Mouse (Mus musculus) induced T-regulatory cell, adult 2 months (primary cell): ENCODE measurements around the gene Myh6.
"Not testable (repeated sequence)": the region's sequence is repeated elsewhere in the genome, so short reads cannot be mapped to it uniquely, and the experiment has no call there.

ENCODE experiments used
- DNase-seq: peaks from one replicate; pipeline ENCODE4 v3.0.0-alpha.2; 2012; ENCODE audit warnings: low read depth

The Myh6 gene

DNA sequence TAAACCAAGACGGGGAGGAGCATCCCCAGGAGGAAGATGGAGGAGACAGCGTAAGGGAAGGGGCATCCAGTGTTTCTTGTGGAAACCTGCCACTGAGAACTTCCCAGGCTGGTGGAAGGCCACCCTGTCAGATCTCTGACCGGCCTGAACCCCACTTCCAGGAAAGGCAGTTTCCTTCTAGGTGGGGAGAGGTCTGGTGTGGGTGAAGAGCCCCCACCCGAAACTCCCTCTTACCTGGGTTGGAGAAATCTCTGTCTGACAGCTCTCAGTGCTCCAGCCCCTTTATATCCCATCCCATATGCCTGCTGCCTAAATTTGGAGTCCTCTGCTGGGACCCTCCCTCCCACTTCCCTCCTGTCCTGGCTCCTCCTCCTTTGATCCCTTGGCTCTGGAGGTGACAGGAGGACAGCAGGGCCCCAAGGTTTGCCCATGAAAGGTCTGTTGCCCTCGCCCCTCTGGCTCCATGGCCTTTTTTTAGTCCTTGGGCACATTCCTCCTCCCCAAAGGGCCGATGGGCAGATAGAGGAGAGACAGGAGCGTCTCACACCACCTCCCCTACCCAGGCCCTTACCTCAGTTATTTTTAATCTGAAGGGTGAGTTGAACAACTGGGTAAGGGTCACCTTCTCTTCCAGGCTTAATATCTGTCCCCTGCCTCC is at the start of gene Myh6:
Gene Myh6, minus strand, starts transcription at position 608 of the 658 bp plus-strand sequence.
- DNase-seq: no peak

DNA sequence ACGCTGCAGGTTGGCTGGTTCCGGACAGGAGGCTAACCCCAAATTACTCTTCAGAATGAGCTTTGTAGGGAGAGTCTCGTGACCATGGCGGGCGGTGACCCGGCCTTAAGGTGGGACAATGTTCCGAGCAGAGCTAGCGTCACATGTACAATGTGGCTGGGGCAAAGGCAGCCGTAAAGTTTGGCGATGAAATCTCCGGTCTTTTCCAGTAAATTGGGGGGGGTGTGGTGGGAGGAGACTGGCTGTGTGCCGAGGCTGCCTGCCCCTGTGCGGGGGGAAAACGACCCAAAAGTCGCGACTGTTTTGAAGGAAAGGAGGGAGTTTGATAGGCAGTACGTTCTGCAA is 49.0 kb upstream of the Myh6 start:
- no peak for DNase-seq

DNA sequence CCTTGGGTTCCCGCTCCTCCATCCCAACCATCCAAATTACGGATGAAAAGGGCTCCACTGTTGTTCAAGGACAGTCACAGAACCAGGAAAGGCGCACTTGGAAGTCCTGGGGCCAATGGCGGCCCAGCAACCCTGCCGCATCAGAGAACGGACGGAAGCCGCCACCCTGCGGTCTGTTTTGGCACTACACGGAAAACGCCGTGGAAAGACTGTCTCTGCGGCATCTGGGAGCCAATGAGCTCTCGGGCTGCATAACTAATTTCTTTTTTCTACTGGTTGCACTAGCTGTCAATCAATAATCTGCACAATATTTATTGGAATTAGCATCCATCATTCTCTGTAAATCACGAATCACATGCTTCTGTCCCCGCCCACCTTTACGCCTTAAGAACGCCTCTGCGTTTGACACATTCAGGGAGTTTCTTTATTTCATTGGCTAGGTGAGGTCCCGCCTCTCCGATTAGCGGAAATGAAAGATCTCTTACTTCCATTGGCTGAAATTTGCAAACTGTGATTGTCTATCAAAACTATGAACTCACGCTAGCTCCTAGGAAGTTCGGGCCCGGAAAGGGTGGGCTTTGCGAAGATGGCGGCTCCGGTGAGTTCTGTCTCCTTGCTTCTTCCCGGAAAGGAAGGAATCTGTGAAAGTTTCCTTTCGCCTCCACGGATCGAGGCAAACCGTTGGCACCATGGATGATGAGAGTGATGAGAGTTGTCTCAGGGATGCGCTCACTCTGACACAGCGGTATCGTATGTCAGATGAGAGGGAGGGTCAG is 48.5 kb upstream of the Myh6 start, which contains the start of gene Ngdn:
Gene Ngdn, plus strand, starts transcription at position 464 of the 776 bp plus-strand sequence.
- DNase-seq: peak; percentile 99

DNA sequence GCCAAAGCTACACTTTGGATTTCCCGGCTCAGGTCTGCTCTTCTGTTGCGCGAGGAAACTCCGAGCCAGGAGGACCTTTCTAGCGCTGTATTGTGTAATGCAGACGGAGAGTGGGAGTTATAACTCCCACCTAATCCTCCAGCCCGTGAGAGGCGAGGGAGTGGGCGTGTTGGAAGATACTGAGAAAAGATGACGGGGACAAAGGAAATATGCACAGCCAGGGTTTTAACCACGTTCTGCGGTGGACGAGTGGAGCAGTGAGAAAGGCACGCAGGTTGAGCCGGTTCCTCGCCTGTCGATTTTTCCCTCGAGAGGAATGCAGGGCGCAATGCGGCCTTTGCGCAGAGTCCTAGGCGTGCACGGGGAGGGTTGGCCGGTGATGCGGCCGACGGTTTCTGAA is 47.9 kb upstream of the Myh6 start:
- no peak for DNase-seq

DNA sequence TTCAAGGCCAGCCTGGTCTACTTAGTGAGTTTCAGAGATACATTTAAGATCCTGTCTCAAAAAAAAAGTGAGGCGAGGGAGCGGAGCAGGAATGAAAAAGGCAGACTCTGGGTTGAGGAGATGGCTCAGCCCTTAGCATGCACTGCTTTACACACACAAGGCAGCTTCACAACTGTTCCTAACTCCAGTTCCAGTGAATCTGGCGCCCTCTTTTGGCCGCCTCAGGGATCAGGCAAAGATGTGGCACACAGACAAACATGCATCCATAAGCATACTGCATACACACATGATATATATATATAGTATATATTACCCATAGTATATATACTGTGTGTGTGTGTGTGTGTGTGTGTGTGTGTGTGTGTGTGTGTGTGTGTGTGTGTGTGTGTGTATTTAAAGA is 44.4 kb upstream of the Myh6 start:
- DNase-seq: peak; percentile 53

DNA sequence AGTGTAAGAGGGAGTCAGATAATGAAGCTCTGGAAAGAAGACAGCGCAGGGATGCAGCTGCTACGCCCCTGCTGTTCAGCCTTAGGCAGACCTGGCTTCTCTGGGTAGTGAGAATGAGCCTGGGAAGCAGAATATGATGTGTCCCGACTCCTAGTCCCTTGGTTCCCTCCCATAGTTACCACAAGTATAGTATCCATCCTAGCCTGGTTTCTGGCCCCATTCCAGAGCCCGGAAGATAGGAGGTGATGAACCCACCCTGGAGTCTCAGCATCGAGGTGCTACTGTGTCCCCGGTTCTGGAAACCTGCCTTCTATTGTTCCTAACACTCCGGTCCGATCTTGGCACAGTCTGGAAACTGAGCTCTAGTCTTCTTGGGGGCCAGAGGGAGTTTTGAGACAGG is 41.7 kb upstream of the Myh6 start:
- no peak for DNase-seq

DNA sequence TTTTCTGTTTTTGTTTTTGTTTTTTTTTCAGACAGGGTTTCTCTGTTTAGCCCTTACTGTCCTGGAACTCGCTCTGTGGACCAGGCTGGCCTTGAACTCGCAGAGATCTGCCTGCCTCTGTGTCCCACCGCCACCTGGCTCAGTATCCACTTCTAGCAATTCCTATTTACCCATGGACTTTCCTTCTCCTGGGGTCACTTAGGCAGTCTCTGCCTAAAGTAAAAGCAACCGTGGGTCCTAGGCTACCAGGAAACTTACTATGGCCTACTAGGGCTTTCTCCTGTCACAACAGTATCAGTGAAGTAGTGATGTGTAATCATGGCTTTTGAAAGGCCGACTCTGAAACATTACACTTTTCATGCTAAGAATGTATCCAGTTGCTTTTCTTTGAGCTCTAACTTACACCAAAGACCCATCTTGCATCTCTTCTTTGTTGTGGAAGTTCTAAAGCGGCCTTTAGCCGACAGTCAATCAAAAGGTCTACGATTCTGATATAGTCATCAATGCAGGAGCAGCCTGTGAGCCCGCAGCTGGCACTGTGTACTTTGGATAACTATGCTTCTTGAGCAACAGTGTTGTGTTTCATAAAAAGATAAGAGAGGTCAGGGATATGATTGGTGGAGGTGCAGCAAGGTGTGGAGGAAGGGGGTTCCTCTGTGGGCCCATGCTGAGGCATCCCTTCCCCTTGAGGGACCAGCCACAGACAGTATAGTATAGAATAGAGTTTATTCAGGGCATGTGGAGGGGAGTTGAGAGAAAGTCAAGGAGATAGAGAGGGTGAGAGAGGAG is 40.6 kb upstream of the Myh6 start:
- no peak for DNase-seq

DNA sequence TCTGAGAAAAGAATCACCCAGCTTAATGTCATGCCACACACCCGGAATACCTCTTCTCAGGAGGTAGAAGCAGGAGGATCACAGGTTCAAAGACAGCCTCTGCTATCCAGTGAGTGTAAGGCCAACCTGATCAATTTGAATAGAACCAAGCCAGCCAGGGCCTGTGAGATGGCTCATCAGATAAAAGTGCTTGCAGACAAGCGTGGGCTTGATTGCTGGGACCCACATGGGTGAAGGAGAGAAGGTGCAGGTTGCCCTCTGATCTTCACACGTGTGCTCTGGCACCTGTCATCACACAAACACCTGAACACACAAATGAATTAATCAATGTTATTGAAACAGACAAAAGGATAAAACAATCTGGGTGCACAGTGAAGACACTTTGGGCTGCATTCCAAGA is 39.8 kb upstream of the Myh6 start:
- no peak for DNase-seq

DNA sequence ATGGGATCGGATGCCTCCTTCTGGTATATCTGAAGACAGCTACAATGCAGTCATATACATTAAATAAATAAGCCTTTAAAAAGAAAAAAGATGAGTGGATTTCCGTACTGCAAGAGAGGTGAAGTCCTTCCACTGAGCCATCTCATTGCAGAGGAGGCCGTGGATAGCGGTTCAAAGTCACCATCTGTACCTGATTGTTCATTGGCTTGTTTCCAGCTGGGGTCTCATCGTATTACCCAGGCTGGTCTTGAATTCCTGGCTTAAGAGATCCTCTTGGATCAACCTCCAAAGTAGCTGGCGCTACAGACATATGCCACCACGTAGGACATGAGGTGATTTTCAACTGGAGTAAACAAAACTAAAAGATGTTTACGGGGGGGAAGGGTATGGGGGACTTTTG is 39.2 kb upstream of the Myh6 start:
- no peak for DNase-seq

DNA sequence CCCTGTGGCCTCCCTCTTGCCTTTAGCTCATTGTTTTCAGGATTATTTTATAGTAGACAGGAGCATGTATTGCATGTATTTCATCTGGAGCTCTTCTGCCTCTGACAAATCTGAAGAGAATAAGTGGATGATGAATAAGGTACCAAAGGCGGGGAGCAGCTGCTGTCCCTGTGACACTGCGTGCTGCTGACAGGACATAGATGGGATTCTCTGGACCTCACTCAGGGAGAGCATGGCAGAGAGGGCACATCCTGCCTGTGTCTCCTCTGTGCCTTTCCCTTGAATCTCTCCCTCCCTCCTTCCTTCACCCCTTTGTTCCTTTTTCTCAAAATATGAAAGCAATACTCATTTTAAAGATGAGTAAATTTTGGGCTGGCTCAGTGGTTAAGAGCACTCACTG is 38.8 kb upstream of the Myh6 start:
- DNase-seq: no peak

DNA sequence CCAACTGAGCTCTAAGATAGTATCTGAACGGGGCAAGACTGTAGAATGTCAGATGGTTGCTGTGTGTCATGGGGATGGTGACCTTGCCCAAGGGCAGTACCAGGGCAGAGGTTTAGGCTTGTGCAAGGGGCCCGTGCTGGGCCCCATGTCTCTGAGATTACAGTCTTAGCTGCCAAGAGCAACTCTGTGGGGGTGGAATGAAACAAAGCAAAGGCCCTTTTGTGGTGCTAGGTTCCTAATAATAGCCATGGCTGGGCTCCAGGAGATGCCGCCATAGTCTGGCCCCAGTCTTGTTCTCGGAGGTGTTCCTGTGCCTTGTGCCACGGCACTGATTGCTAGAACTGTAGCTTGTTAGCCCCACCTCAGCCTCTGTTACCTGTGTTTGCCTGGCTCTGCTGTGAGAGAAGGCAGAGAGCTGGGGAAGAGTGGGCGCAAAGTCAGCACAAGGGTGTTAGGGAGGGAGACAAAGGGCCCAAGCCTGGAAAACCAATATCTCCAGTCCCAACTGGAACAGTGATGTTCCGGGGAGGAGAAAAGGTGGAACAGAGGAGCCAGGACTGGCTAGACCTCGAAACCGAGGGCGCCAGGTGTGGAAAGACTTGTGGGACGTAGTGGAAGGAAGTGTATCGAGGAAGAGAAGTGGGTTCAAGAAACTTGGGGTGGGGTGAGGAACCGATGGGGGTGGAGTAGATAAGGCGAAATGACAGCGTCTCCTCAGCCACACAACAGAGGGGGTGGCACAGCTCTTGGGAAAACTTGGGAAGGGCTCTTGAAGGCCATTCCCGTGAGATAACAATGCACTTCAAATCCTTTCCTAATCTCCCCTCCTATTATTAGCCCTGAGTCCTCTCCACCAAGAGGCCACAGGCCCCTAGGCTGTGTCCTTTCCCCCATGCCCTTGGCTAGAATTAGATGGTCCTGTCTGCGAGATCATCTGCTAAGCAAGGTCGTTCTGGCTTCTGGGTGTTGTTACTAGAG is 37.4 kb upstream of the Myh6 start:
- no peak for DNase-seq

DNA sequence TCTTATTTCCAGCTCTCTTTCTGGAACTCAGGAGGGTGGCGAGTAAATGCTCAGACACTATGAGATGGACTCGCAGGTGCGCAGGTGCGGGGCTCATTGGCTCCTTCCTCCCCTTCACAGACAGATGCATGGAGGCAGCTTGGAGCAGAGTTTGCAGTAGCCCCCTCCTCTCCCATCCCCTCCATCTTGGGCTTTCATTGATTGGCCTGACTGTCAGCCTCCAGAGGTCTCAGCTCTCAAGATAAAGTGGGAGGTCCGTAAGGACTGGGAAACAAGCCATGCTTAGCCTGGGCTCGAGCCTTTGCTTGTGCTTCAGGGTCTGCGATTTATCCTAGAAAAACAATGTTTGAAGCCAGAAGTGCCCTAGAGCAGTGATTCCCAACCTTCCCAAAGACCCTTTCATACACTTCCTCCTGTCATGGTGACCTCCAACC is 36.0 kb upstream of the Myh6 start:
- no peak for DNase-seq

DNA sequence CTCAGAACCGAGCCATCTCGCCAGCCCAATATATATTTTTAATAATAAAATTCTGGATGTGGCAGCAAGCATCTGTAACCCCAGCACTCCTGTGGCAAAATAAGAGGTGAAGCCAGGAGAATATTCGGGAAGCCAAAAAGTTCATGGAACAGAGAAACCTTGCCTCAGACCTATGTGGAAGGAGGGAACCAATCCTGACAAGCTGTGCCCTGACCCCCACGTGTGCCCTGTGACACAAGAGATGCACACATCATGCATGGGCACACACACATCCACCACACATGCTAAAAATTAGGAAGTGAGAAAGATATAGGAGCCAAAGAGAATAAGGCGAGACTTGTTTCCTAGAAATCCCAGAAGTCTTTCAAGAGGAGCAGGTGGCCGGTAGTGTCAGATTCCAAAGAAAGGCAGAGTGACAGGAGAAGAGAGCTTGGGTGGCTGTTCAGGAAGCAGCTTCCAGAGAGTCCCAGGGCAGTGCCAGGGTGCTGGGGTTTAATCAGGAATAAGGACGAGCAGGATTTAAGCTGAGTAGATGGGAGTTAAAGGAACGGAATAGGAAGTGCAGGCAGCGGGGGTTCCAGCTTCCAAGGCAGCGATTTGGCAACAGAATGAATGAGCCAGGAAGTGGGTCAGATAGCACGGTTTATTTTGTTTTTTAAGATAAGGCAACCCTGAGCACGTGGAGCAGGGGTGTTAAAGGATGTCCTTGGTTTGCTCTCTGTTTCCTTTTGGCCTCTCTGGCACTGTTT is 35.4 kb upstream of the Myh6 start:
- DNase-seq: no peak

DNA sequence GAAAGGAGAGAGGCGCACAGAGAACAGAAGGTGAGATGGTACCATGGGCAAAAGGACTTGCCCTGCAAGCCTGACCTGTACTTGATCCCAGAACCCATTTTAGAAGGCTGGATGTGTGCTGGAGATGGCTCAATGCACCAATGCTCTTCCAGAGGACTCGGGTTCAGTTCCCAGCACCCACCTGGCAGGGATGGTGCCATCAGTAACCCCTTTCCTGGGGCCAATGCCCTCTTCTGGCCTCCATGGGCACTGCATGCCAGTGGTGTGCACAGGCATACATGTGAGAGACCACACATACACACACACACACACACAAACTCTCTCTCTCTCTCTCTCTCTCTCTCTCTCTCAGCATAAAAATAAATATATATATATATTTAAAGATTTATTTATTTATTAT is 34.7 kb upstream of the Myh6 start:
- no peak for DNase-seq

DNA sequence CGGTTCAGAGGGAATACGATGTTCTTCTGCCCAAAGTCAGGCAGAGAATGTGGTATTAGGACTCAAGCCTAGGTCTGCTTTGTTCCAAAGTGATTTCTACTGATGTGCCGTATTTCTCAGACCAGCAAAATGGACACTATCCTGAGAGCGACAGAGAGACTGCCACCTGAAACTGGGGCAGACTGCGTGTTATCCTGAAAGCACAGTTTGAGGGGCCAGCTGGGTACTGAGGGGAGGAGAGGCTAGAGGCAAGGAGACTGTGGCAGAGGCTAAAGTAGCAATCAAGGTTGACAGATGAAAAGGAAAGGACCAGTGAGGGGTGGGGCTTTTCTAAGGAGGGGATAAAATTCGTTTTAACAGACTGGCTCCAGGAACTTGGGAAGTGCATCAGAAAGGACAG is 34.1 kb upstream of the Myh6 start:
- DNase-seq: no peak

DNA sequence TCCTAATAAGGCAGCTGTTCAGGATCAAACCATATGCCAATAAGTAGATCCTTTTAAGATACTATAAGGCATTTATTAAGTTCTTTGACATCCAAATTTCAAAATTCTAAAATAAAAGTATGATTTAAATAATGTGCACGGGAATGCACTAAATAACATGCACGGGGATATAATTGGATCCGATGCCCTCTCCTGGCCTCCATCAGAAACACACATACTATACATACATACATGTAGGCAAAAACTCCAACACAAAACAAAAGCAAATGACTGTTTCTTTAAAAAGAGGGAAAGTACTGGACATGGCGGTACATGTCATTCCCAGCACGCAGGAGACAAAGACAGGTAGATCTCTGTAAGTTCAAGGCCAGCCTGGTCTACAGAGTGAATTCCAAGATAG is 33.1 kb upstream of the Myh6 start:
- DNase-seq: not testable (repeated sequence)

DNA sequence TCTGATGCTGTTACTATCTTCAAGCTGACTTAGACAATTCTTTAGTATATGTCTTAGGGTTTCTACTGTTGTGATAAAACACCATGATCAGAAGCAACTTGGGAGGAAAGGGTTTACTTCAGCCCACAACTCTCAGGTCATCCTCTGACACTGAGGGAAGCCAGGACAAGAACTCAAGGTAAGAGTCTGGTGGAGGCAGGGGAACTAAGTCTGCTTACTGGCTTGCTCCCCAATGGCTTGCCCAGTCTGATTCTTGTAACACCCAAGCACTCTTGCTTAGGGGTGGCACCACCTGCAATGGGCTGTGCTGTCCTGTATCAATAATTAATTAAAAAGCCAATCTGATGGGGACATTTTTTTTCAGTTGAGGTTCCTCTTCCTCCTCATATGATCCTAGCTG is 32.0 kb upstream of the Myh6 start:
- DNase-seq: no peak

DNA sequence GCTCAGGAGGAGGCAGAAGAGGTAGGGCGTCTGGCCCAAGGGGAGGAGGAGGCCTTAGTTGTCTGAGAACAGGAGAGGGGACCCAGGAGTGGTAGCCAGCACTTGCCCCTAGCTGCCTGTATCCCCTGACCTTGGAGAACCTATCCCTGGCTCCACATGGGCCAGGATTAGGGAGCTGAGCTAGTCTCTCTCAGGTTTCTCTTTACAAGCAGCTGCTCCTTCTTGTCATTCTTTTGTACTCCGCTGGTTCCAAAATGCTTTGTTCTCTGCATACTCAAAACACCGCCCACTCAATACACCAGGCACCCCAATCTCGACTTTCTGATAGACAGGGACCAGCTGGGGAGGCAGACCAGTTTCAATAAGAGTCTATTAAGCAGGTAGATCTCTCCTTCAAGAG is 30.6 kb upstream of the Myh6 start:
- DNase-seq: no peak

DNA sequence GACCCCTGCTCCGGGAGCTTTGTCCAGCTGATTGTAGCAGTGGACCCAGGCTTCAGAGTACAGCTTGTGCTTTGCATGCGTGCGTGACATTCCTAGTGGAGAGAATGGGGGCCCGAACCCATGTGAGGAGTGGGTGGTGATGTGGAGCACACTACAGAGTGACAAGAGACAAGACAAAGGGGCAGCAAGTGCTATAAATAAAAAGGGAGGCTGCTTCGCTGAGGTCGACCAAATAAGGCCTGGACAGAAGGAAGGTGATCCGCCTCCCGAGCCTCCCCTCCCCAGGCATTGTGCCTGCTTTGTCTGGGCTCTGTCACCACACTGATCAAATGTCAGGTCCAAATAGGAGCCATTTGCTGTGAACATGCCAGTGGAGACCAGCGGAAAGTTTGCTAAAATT is 30.1 kb upstream of the Myh6 start:
- DNase-seq: no peak

DNA sequence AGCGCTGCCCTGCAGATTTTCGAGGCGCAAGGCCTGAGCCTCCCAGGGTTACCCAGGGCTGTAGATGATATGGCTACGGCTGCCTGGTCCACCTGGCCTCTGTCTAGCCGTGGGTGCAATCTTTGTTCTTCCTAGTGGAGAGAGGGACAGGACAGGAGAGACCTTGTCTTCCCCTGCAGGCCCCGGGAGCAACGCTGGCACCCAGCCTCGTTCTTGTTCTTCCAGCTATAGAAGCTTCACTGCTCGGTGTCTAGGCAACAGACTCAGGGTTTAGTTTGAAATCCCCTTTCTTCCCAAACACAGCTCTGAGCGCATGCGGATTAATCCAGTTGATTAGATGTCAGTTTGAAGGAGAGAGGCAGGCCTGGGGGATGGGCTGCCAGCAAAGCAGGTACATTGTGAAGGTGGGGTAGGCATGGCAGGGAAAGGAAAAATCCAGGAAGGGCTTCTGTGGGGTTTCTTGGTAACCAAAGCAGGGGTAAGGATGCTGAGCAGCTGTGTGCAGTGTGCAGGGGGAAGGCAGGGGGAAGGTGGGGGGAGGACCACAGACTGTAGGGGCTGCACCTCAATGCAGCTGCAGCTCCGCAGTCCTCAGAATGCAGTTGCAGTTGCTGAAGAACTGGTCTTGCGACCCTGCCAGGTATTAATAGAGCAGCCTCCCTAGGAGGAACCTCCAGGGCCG is 28.9 kb upstream of the Myh6 start:
- no peak for DNase-seq

DNA sequence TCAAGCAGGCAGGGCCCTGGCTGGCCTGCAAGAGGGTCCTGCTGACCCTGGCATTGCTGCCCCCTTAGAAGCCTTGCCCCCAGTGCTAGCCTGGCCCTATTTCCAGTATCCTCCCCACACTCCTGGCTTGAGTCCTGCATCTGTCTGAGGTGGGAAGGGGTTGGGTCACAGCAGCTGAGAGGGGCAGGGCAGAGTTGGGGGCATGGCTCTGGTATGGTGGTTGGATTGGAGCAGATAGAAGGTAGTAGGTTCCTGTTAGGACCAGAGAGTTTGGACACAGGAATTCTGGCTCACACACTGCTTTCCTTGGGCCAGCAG is 28.1 kb upstream of the Myh6 start:
- no peak for DNase-seq
